Mouse (Mus musculus) lung, adult 2 months (tissue): Measurements from ENCODE around the gene Tnnt3. TPM values are rescaled to one million over a fixed set of nuclear protein-coding genes. Genes with fewer than 3 reads are reported as not detected.

ENCODE experiments used
- DNase-seq: peaks from one replicate; pipeline ENCODE4 v3.0.0; 2022
- H3K4me1 ChIP-seq: fragments of 200-500 bp; 2 replicates; pipeline ENCODE4 v1.6.1; 2011; ENCODE audit warnings: low read length; ENCODE audit not compliant: control insufficient read depth, insufficient read depth
- H3K4me3 ChIP-seq: fragments of 200-500 bp; replicated peaks from 2 replicates; pipeline ENCODE3; 2011; ENCODE audit warnings: low read depth, mild to moderate bottlenecking, control low read depth, low read length; ENCODE audit errors: extremely low read depth
- CTCF ChIP-seq: fragments of 200-500 bp; IDR thresholded peaks from 2 replicates; pipeline ENCODE4 v1.5.1; 2011; ENCODE audit warnings: mild to moderate bottlenecking, low read length, control low read depth; ENCODE audit not compliant: insufficient read depth
- POLR2A ChIP-seq: fragments of 200-500 bp; IDR thresholded peaks from 2 replicates; pipeline ENCODE4 v1.6.1; 2011; ENCODE audit warnings: low read depth, mild to moderate bottlenecking, control low read depth, low read length, borderline replicate concordance; ENCODE audit errors: extremely low read depth
- WGBS: fragments of 180-500 bp; shearing (Covaris S2); methylation state at CpG from one replicate; pipeline ENCODE4 v1.1.7; 2018; 5-methylcytosine and 5-hydroxymethylcytosine counted together
- polyA plus RNA-seq: library from polyadenylated mRNA; depleted of rRNA; stranded (reverse); fragments of >200 nt; gene quantifications from 2 replicates; pipeline ENCODE4 v1.2.3, GENCODE M21; 2012

The Tnnt3 gene
- polyA plus RNA-seq, 1 experiment = 64.7 TPM

DNA sequence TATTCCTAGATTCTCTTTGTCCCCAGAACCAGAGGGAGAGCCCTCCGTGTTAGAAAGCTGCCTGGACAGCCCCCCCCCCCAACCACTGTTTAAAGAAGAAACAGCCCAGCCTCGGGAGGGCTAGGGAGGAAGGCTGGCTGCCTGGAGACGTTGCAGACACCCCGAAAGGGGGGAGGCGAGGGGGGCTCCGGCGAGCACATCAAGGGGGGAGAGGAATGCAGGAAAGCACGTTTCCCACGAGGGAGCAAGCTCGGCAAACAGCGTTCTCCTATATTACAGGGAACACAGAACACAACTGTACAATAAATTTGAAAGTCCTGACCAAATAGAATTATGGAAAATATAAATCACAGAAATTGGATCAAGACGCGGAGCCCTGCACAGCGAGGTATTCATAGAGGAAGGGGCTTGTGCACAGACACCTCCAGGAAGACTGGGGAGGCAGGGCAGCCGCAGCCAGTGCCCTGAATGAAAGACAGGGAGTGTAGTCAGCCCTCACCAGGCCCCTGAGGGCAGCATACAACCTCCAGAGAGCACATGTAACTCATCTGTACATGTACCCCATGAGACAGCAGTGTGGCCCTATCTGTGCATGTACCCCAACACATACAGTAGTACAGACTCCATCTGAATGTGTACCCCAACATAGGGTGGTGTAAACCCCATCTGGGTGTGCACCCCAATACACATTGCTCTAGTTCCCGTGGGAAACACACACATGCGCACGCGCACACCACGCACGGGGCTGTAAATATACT is 17.8 kb downstream of the Tnnt3 start:
- 39% methylated on average over 21 of the region's 21 CpGs for WGBS
- TF ChIP-seq POLR2A (no peak), CTCF (no peak)

GRCm38 (mm10) chr7:142517531-142517930 is 18.9 kb downstream of the Tnnt3 start:
- no peaks in the 10 kb centered on the region for H3K4me1 ChIP-seq
- H3K4me3 ChIP-seq = no peak overlapping the region
- TF ChIP-seq CTCF (no peak), POLR2A (no peak)
- WGBS = 52% methylated on average over 3 of the region's 3 CpGs
- DNase-seq = no peak

More for the DNA sequence above, 17.8 kb downstream of the Tnnt3 start:
- no peak for DNase-seq
- Histone ChIP-seq H3K4me3 (no peak overlapping the region), H3K4me1 (no peaks in the 10 kb centered on the region)

DNA sequence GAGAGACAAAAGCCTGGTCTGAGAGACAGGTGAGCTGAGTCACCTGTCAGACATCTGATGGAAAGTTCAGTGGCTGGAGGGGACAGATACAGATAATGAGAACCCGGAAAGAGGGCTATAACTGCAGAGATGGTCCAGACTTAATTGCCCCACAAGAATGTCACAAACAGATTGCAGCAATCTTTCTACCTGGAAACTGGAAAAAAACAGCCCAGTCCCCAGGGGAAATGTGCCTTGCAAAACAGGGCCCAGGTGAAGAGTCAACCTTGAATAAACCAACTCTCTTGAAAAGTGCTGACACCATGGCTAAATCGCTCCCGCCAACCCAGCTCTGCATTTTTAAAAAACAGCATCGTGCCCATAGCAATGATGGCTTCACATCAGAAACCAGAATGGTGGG is 21.7 kb downstream of the Tnnt3 start:
- no peak overlapping the region for H3K4me3 ChIP-seq
- WGBS = 89% methylated on average over 4 of the region's 4 CpGs
- no peaks in the 10 kb centered on the region for H3K4me1 ChIP-seq
- TF ChIP-seq CTCF (no peak), POLR2A (no peak)
- no peak for DNase-seq

- no peak overlapping the region for H3K4me3 ChIP-seq
- peak; percentile 50 for TF ChIP-seq CTCF
- TF ChIP-seq POLR2A = no peak
- no peaks in the 10 kb centered on the region for H3K4me1 ChIP-seq
- DNase-seq = peak; percentile 19
- 38% methylated on average over 4 of the region's 4 CpGs for WGBS
Measured at GRCm38 (mm10) chr7:142522352-142522751, 23.7 kb downstream of the Tnnt3 start.

DNA sequence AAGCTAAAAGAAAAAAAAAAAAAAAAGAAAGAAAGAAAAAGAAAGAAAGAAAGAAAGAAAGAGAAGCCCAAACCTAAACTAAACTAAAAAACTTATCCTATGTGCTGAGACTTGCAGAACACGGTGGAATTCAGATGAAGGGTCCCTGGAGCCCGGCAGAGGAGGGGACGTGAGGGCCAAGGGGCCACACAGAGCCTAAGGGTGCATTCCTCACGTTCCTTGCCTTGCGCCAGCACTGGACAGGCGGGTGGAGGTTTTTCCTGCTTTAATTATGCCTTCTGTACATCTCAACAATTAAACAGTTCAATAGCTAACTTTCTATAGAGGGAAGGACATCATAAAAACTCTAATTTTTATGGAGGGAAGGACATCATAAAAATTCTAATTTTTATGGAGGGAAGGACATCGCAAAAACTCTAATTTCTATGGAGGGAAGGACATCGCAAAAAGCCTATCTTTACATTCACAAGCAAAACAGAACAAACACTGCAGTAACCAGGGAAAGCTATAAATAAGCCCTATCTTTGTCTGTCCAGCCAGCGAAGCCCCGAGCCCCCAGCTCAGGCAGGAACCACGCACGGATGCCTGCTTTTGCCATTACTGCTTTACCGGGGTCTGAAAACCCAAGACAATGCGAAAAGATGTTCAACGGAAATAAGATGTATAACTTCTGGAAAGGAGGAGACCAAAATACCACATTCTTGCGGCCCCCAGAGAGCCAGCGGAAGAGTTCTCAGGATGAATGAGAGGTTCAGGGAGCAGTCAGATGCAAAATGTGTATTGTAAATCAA is 24.8 kb downstream of the Tnnt3 start:
- WGBS = 60% methylated on average over 17 of the region's 17 CpGs
- DNase-seq = no peak
- TF ChIP-seq CTCF (no peak), POLR2A (no peak)
- Histone ChIP-seq H3K4me1 (no peaks in the 10 kb centered on the region), H3K4me3 (no peak overlapping the region)

DNA sequence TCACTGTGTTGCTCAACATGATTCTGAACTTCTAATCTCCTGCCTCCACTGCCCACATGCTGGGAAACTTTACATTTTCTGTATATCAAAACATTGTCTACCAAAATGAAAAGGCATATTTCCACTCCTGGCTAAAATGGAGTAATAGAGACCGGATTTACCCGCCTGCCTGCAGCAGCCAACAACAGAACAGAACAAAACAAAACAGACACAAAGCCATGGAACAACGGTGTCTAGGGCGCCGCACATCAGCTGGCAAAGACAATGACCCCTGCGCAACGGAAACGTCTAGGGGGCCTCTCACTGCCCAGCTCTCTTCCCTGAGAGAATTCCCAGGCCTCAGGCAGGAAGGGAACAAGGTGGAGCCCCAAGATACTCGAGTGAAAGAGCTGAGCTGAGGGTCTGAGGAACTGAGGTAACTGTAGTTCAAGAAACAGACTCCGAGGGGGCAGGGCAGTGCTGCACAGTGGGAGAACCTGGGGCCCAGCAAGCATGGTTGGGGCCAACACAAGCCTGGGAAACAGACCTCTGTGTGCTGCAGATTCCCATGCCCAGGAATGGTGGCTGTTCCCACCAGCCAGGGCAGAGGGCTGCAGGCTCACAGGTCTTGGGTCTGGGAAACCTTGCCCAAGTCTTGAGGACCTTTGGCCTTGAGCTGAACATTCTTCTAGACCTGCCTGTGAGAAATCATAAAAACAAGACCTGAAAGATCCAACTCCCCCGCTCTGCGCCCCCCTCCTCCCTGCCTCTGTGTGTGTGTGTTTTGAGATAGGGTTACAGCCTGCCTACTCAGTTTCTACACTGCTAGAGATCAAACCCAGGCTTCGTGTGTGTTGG is 26.9 kb downstream of the Tnnt3 start:
- DNase-seq = no peak
- no peak overlapping the region for H3K4me3 ChIP-seq
- WGBS = 46% methylated on average over 13 of the region's 13 CpGs
- TF ChIP-seq POLR2A (no peak), CTCF (no peak)
- no peaks in the 10 kb centered on the region for H3K4me1 ChIP-seq

DNA sequence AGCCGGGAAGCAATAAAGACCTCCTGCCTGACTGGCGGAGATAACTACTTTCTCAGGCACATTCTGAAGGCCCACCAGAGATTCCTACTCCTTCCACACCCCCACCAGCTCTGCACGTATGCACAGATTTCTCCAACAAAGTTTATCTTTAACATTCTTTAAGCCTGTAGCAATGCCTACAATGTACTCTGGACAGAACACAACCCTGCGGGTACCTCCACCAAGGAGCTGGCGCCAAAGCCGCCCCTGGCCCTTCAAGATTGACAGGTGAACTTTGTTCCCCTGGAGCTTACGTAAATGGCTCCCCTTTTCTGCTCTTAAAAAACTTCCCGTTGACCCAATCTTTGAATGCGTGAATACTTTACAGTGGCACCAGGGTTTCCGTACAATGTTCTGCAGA is 30.7 kb downstream of the Tnnt3 start:
- Histone ChIP-seq H3K4me1 (peaks cover 3% of the 10 kb centered on the region; the same call in 1 of the 2 replicates), H3K4me3 (no peak overlapping the region)
- no peak for DNase-seq
- WGBS = 70% methylated on average over 10 of the region's 10 CpGs
- TF ChIP-seq CTCF = no peak
- no peak for TF ChIP-seq POLR2A

DNA sequence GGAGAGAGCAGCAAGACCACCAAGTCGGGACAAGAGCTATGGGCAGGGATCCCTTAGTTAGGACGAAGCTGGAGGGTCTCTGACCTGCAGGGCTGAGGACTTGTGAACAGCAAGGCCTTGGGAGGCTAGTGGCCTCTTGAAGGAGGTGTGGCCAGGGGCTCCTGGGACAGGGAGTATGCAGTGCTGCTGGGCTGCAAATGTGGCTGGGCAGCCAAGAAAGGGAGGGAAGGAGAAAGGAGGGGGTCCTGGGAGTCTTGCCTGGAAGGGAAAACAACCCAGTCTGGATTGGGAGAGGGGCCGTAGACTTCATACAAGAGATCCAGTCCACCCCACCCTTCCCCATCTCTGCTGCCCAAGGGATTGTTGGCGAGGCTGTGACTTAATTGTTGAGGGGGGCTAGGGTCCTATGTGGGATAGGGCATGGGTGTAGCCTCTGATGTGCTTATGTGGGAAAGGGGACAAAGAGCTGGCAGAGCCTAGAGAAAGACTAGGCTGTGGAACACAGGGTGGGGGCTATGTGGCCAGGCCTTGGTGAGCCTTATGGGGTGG is 33.4 kb downstream of the Tnnt3 start:
- H3K4me3 ChIP-seq = no peak overlapping the region
- WGBS = 67% methylated on average over 4 of the region's 4 CpGs

GRCm38 (mm10) chr7:142532671-142533058 is 34.0 kb downstream of the Tnnt3 start, which contains the start of gene Mrpl23:
Gene Mrpl23, plus strand, starts transcription at chr7:142532686.
- Histone ChIP-seq H3K4me3 (peak within 1 kb of the TSS; percentile 84), H3K4me1 (peaks cover 3% of the 10 kb centered on the region; the same call in 1 of the 2 replicates)
- TF ChIP-seq CTCF (no peak), POLR2A (no peak)
- DNase-seq = no peak
- WGBS = 3% methylated on average over 15 of the region's 17 CpGs

More for the DNA sequence above, 33.4 kb downstream of the Tnnt3 start:
- DNase-seq = no peak
- TF ChIP-seq POLR2A (no peak), CTCF (no peak)
- H3K4me1 ChIP-seq = peaks cover 3% of the 10 kb centered on the region; the same call in 1 of the 2 replicates
